Mouse (Mus musculus) liver, embryonic 14.5 days (tissue): Measurements from ENCODE around the gene Notch2. TPM values are rescaled to one million over a fixed set of nuclear protein-coding genes. Genes with fewer than 3 reads are reported as not detected.

Experiments used
- ATAC-seq: fragments of 200-750 bp; cut with Nextera tagmentation; 2 replicates; pipeline ENCODE4 v1.8.0; 2017; ENCODE audit warnings: moderate number of reproducible peaks, mild to moderate bottlenecking, moderate library complexity; ENCODE audit not compliant: insufficient read depth
- DNase-seq, 3 experiments: peaks; one replicate each; pipeline ENCODE4 v3.0.0-alpha.2; 2012 to 2013; ENCODE audit warnings: low read depth in 3 of 3, low spot score in 3 of 3
- H3K27ac ChIP-seq: fragments of 300-500 bp; sonication (generic); 2 replicates; pipeline ENCODE4 v1.5.1; 2014; ENCODE audit warnings: moderate library complexity, mild to moderate bottlenecking, control low read depth, inconsistent platforms
- H3K27me3 ChIP-seq: fragments of 300-500 bp; sonication (generic); 2 replicates; pipeline ENCODE4 v1.6.1; 2014; ENCODE audit warnings: mild to moderate bottlenecking, low read length, moderate library complexity; ENCODE audit not compliant: control insufficient read depth, insufficient read depth
- H3K36me3 ChIP-seq: fragments of 300-500 bp; sonication (generic); replicated peaks from 2 replicates; pipeline ENCODE4 v1.6.1; 2014; ENCODE audit warnings: low read depth; ENCODE audit not compliant: control insufficient read depth, insufficient read depth
- H3K4me1 ChIP-seq, 2 experiments: fragments of 200-500 bp in 1 of 2; fragments of 300-500 bp in 1 of 2; sonication (generic) in 1 of 2; replicated peaks; 2 replicates each; pipeline ENCODE4 v1.6.1; 2012 to 2014; ENCODE audit warnings: antibody characterized with exemption in 1 of 2, inconsistent platforms in 1 of 2, low read length in 1 of 2; ENCODE audit not compliant: control insufficient read depth in 2 of 2, insufficient read depth in 2 of 2
- H3K4me2 ChIP-seq: fragments of 300-500 bp; sonication (generic); 2 replicates; pipeline ENCODE4 v1.6.1; 2014; ENCODE audit warnings: low read depth, mild to moderate bottlenecking, control low read depth, moderate library complexity
- H3K4me3 ChIP-seq, 2 experiments: fragments of 200-500 bp in 1 of 2; fragments of 300-500 bp in 1 of 2; sonication (generic) in 1 of 2; 2 replicates each; pipeline ENCODE4 v1.5.1; 2012 to 2014; ENCODE audit warnings: low read depth in 2 of 2, low read length in 2 of 2, mild to moderate bottlenecking in 2 of 2, control low read depth in 1 of 2, inconsistent platforms in 1 of 2, moderate library complexity in 1 of 2; ENCODE audit not compliant: insufficient read depth in 1 of 2
- H3K9ac ChIP-seq: fragments of 300-500 bp; sonication (generic); replicated peaks from 2 replicates; pipeline ENCODE4 v1.6.1; 2014; ENCODE audit warnings: mild to moderate bottlenecking, control low read depth, moderate library complexity
- H3K9me3 ChIP-seq: fragments of 300-500 bp; sonication (generic); 2 replicates; pipeline ENCODE4 v1.6.1; 2016; ENCODE audit warnings: low read length, mixed read lengths; ENCODE audit not compliant: control insufficient read depth
- CTCF ChIP-seq: IDR thresholded peaks from 2 replicates; pipeline ENCODE4 v1.5.1; 2016; ENCODE audit warnings: antibody characterized with exemption, low read depth, control low read depth
- EP300 ChIP-seq: IDR thresholded peaks from 2 replicates; pipeline ENCODE4 v1.6.1; 2016; ENCODE audit warnings: antibody characterized with exemption, low read depth
- WGBS: fragments of 180-500 bp; shearing (Covaris S2); extraction: QIAGEN DNeasy Blood & Tissue Kit; methylation state at CpG from one replicate; pipeline ENCODE4 v1.1.7; 2014; ENCODE audit not compliant: insufficient replicate concordance; 5-methylcytosine and 5-hydroxymethylcytosine counted together
- polyA plus RNA-seq, 2 experiments: library from polyadenylated mRNA; depleted of rRNA in 1 of 2; stranded (reverse) in 1 of 2; unstranded in 1 of 2; fragments of >200 nt; fragmentation: Nextera tagmentation in 1 of 2; extraction: Ambion mirVana in 1 of 2; gene quantifications; 2 replicates each; pipeline versions ENCODE4 v1.2.1 to v1.2.3; 2012 to 2014

The Notch2 gene
- polyA plus RNA-seq, 2 experiments: 3.0 to 5.4 TPM

- Histone ChIP-seq H3K9ac (no peak overlapping the region), H3K4me3 (no peak overlapping the region), H3K27ac (no peak overlapping the region), H3K27me3 (no peaks in the 10 kb centered on the region), H3K36me3 (no peaks in the 10 kb centered on the region; the same call in 1 of the 2 replicates), H3K9me3 (no peaks in the 10 kb centered on the region), H3K4me2 (no peak overlapping the region), H3K4me1 (peaks cover 23 to 25% of the 10 kb centered on the region in 2 experiments)
- DNase-seq (no peak), ATAC-seq (no peak)
- WGBS: 55% methylated on average over 1 of the region's 1 CpGs
- TF ChIP-seq CTCF (no peak), EP300 (no peak)
Measured at GRCm38 (mm10) chr3:98078816-98079215, 65.5 kb downstream of the Notch2 start.

- Histone ChIP-seq H3K9me3 (no peaks in the 10 kb centered on the region), H3K9ac (no peak overlapping the region), H3K4me1 (peaks cover 23 to 25% of the 10 kb centered on the region in 2 experiments), H3K36me3 (no peaks in the 10 kb centered on the region; the same call in 1 of the 2 replicates), H3K4me3 (no peak overlapping the region), H3K27me3 (no peaks in the 10 kb centered on the region), H3K27ac (no peak overlapping the region), H3K4me2 (no peak overlapping the region)
- TF ChIP-seq CTCF (no peak), EP300 (no peak)
- ATAC-seq (no peak), DNase-seq (no peak)
- 46% methylated on average over 2 of the region's 2 CpGs for WGBS
Measured at GRCm38 (mm10) chr3:98079601-98080215, 66.4 kb downstream of the Notch2 start.

- Histone ChIP-seq H3K9me3 (no peaks in the 10 kb centered on the region), H3K27me3 (no peaks in the 10 kb centered on the region), H3K36me3 (no peaks in the 10 kb centered on the region; the same call in 1 of the 2 replicates), H3K4me1 (peaks cover 26 to 28% of the 10 kb centered on the region in 2 experiments), H3K4me2 (no peak overlapping the region), H3K27ac (no peak overlapping the region), H3K4me3 (no peak overlapping the region), H3K9ac (no peak overlapping the region)
- ATAC-seq (no peak), DNase-seq (no peak)
- WGBS: 93% methylated on average over 4 of the region's 4 CpGs
- TF ChIP-seq EP300: no peak
- TF ChIP-seq CTCF: no peak
Measured at GRCm38 (mm10) chr3:98080630-98081029, 67.3 kb downstream of the Notch2 start.

- Histone ChIP-seq H3K4me1 (peaks cover 35 to 38% of the 10 kb centered on the region in 2 experiments), H3K9ac (peak overlapping the region; percentile 23; the same call in 1 of the 2 replicates)
Measured at GRCm38 (mm10) chr3:98082188-98082587, 68.9 kb downstream of the Notch2 start.

GRCm38 (mm10) chr3:98082972-98083371 lies 69.6 kb downstream of the Notch2 start:
- DNase-seq: no peak
- Histone ChIP-seq H3K4me3 (no peak overlapping the region), H3K4me1 (peaks cover 35 to 38% of the 10 kb centered on the region in 2 experiments), H3K9me3 (no peaks in the 10 kb centered on the region), H3K9ac (no peak overlapping the region), H3K4me2 (no peak overlapping the region), H3K36me3 (no peaks in the 10 kb centered on the region; the same call in 1 of the 2 replicates), H3K27ac (no peak overlapping the region), H3K27me3 (no peaks in the 10 kb centered on the region)
- ATAC-seq: no peak
- no peak for TF ChIP-seq CTCF
- TF ChIP-seq EP300: no peak
- 69% methylated on average over 3 of the region's 3 CpGs for WGBS

More at GRCm38 (mm10) chr3:98082188-98082587, 68.9 kb downstream of the Notch2 start:
- Histone ChIP-seq H3K27me3 (no peaks in the 10 kb centered on the region), H3K27ac (peak overlapping the region; percentile 65), H3K36me3 (no peaks in the 10 kb centered on the region; the same call in 1 of the 2 replicates), H3K4me3 (no peak overlapping the region), H3K4me2 (0 out of 2 replicates have a peak overlapping the region, but pooled peaks have one; percentile 8), H3K9me3 (no peaks in the 10 kb centered on the region)
- peak; percentile 58 to 67 (median 65) for DNase-seq
- peak; percentile 85 for ATAC-seq
- WGBS: 27% methylated on average over 3 of the region's 3 CpGs
- TF ChIP-seq EP300 (peak; percentile 92), CTCF (no peak)
